Mouse (Mus musculus) myocyte (in vitro differentiated cells): Measurements from ENCODE around the gene Mta3. TPM values are rescaled to one million over a fixed set of nuclear protein-coding genes. Genes with fewer than 3 reads are reported as not detected.

Experiments
- H3K27me3 ChIP-seq: one replicate; pipeline ENCODE4 v1.6.1; 2011; ENCODE audit not compliant: control insufficient read depth, insufficient read depth, insufficient read length
- H3K36me3 ChIP-seq: one replicate; pipeline ENCODE4 v1.6.1; 2011; ENCODE audit not compliant: control insufficient read depth, insufficient read depth
- H3K4me2 ChIP-seq: one replicate; pipeline ENCODE4 v1.6.1; 2011; ENCODE audit warnings: low read depth, control low read depth
- H3K4me3 ChIP-seq: one replicate; pipeline ENCODE4 v1.5.1; 2011; ENCODE audit warnings: mild to moderate bottlenecking, control low read depth, moderate library complexity
- H3K79me2 ChIP-seq: one replicate; pipeline ENCODE4 v1.6.1; 2011; ENCODE audit not compliant: control insufficient read depth, insufficient read depth
- H3ac ChIP-seq: one replicate; pipeline ENCODE4 v1.6.1; 2011; ENCODE audit not compliant: control insufficient read depth, insufficient read length
- CEBPB ChIP-seq: IDR thresholded peaks from 2 replicates; pipeline ENCODE4 v1.6.1; 2011; ENCODE audit warnings: mild to moderate bottlenecking, moderate library complexity; ENCODE audit not compliant: poor library complexity, insufficient read depth, severe bottlenecking
- E2F4 ChIP-seq: IDR thresholded peaks from one replicate; pipeline ENCODE4 v1.6.1; 2011; ENCODE audit warnings: mild to moderate bottlenecking, control low read depth, moderate library complexity; ENCODE audit not compliant: insufficient read depth
- MAX ChIP-seq: IDR thresholded peaks from one replicate; pipeline ENCODE4 v1.6.1; 2011; ENCODE audit warnings: low read depth, mild to moderate bottlenecking, control low read depth
- MYOD1 ChIP-seq, 3 experiments: IDR thresholded peaks; one replicate each; pipeline ENCODE4 v1.6.1; 2011; ENCODE audit warnings: control low read depth in 2 of 3, low read depth in 2 of 3, mild to moderate bottlenecking in 2 of 3, moderate library complexity in 1 of 3; ENCODE audit not compliant: insufficient read length in 2 of 3, control insufficient read depth in 1 of 3
- MYOG ChIP-seq, 3 experiments: IDR thresholded peaks; one replicate each; pipeline ENCODE4 v1.6.1; 2011; ENCODE audit warnings: control low read depth in 2 of 3, low read depth in 2 of 3, mild to moderate bottlenecking in 2 of 3; ENCODE audit not compliant: insufficient read length in 2 of 3, control insufficient read depth in 1 of 3, insufficient read depth in 1 of 3
- POLR2A ChIP-seq: IDR thresholded peaks from one replicate; pipeline ENCODE4 v1.6.1; 2011; ENCODE audit warnings: low read depth, mild to moderate bottlenecking, control low read depth, moderate library complexity; ENCODE audit not compliant: insufficient read length
- POLR2AphosphoS2 ChIP-seq: IDR thresholded peaks from one replicate; pipeline ENCODE4 v1.6.1; 2011; ENCODE audit warnings: low read depth, control low read depth; ENCODE audit not compliant: insufficient read length
- REST ChIP-seq: IDR thresholded peaks from one replicate; pipeline ENCODE4 v1.6.1; 2011; ENCODE audit warnings: mild to moderate bottlenecking, control low read depth, moderate library complexity; ENCODE audit not compliant: insufficient read depth, insufficient read length
- SRF ChIP-seq: IDR thresholded peaks from one replicate; pipeline ENCODE4 v1.6.1; 2011; ENCODE audit warnings: low read depth; ENCODE audit not compliant: control insufficient read depth, insufficient read length
- TCF12 ChIP-seq: IDR thresholded peaks from one replicate; pipeline ENCODE4 v1.6.1; 2011; ENCODE audit warnings: mild to moderate bottlenecking, control low read depth; ENCODE audit not compliant: poor library complexity, insufficient read depth, severe bottlenecking
- TCF3 ChIP-seq: IDR thresholded peaks from one replicate; pipeline ENCODE4 v1.6.1; 2011; ENCODE audit warnings: low read depth, control low read depth; ENCODE audit not compliant: insufficient read length
- USF1 ChIP-seq: IDR thresholded peaks from one replicate; pipeline ENCODE4 v1.6.1; 2011; ENCODE audit warnings: low read depth, mild to moderate bottlenecking, control low read depth, moderate library complexity
- polyA plus RNA-seq: library from polyadenylated mRNA; unstranded; fragments of >200 nt; fragmentation: generic; extraction: Trizol; gene quantifications from one replicate; pipeline ENCODE4 v1.2.1, GENCODE M21; 2012; ENCODE audit warnings: missing spikeins

Gene Mta3
- polyA plus RNA-seq, 1 experiment, result 30.6 TPM

- no peak overlapping the region for H3K4me2 ChIP-seq
- H3K79me2 ChIP-seq, result no peaks in the 10 kb centered on the region
- TF ChIP-seq MAX, result no peak
- no peak overlapping the region for H3ac ChIP-seq
- H3K4me3 ChIP-seq, result no peak overlapping the region
- no peaks in the 10 kb centered on the region for H3K36me3 ChIP-seq
- H3K27me3 ChIP-seq, result no peaks in the 10 kb centered on the region
Measured at GRCm38 (mm10) chr17:83795121-83795520, 89.2 kb downstream of the Mta3 start.

GRCm38 (mm10) chr17:83799506-83800050, 93.6 kb downstream of the Mta3 start:
- no peak overlapping the region for H3K4me3 ChIP-seq
- H3K4me2 ChIP-seq, result no peak overlapping the region
- H3K79me2 ChIP-seq, result no peaks in the 10 kb centered on the region
- H3ac ChIP-seq, result no peak overlapping the region
- no peaks in the 10 kb centered on the region for H3K36me3 ChIP-seq
- H3K27me3 ChIP-seq, result no peaks in the 10 kb centered on the region
- TF ChIP-seq POLR2A (no peak), REST (no peak), USF1 (no peak), MYOG (IDR thresholded peaks at IDR 0.05; ENCODE audit: control insufficient read depth in 1 of 3, insufficient read depth in 1 of 3, insufficient read length in 2 of 3, low read depth in 2 of 3) (no peak), TCF3 (no peak), MYOD1 (IDR thresholded peaks at IDR 0.05; ENCODE audit: control insufficient read depth in 1 of 3, insufficient read length in 2 of 3, low read depth in 2 of 3) (no peak), POLR2AphosphoS2 (no peak), SRF (no peak), E2F4 (no peak), CEBPB (no peak), TCF12 (no peak)

- H3K36me3 ChIP-seq, result no peaks in the 10 kb centered on the region
- H3K4me3 ChIP-seq, result no peak overlapping the region
- no peak overlapping the region for H3K4me2 ChIP-seq
- TF ChIP-seq USF1, result no peak
- TF ChIP-seq MYOD1 (IDR thresholded peaks at IDR 0.05; ENCODE audit: control insufficient read depth in 1 of 3, insufficient read length in 2 of 3, low read depth in 2 of 3), result no peak
- no peak for TF ChIP-seq CEBPB
- TF ChIP-seq TCF12, result no peak
- no peak for TF ChIP-seq SRF
- no peak for TF ChIP-seq REST
- TF ChIP-seq TCF3, result no peak
- no peak for TF ChIP-seq MAX
- no peak for TF ChIP-seq E2F4
- no peak for TF ChIP-seq MYOG (IDR thresholded peaks at IDR 0.05; ENCODE audit: control insufficient read depth in 1 of 3, insufficient read depth in 1 of 3, insufficient read length in 2 of 3, low read depth in 2 of 3)
- no peak for TF ChIP-seq POLR2A
- TF ChIP-seq POLR2AphosphoS2, result no peak
- no peaks in the 10 kb centered on the region for H3K79me2 ChIP-seq
- no peak overlapping the region for H3ac ChIP-seq
- H3K27me3 ChIP-seq, result no peaks in the 10 kb centered on the region
Measured at GRCm38 (mm10) chr17:83803987-83804386, 98.0 kb downstream of the Mta3 start.

GRCm38 (mm10) chr17:83805078-83805477, 99.1 kb downstream of the Mta3 start:
- TF ChIP-seq TCF12, result no peak
- no peak for TF ChIP-seq REST
- TF ChIP-seq CEBPB, result no peak
- TF ChIP-seq TCF3, result no peak
- TF ChIP-seq USF1, result no peak
- no peak for TF ChIP-seq POLR2AphosphoS2
- TF ChIP-seq E2F4, result no peak
- no peak for TF ChIP-seq MYOD1 (IDR thresholded peaks at IDR 0.05; ENCODE audit: control insufficient read depth in 1 of 3, insufficient read length in 2 of 3, low read depth in 2 of 3)
- no peaks in the 10 kb centered on the region for H3K27me3 ChIP-seq
- no peak overlapping the region for H3K4me3 ChIP-seq
- H3K36me3 ChIP-seq, result no peaks in the 10 kb centered on the region
- H3ac ChIP-seq, result no peak overlapping the region
- H3K4me2 ChIP-seq, result no peak overlapping the region
- H3K79me2 ChIP-seq, result no peaks in the 10 kb centered on the region

- Histone ChIP-seq H3K36me3 (no peaks in the 10 kb centered on the region), H3K79me2 (no peaks in the 10 kb centered on the region)
Measured at GRCm38 (mm10) chr17:83807345-83807744, 101.4 kb downstream of the Mta3 start.

More at GRCm38 (mm10) chr17:83807345-83807744, 101.4 kb downstream of the Mta3 start:
- Histone ChIP-seq H3K27me3 (no peaks in the 10 kb centered on the region), H3K4me3 (no peak overlapping the region), H3K4me2 (no peak overlapping the region), H3ac (no peak overlapping the region)
- no peak for TF ChIP-seq MYOD1 (IDR thresholded peaks at IDR 0.05; ENCODE audit: control insufficient read depth in 1 of 3, insufficient read length in 2 of 3, low read depth in 2 of 3)
- TF ChIP-seq TCF12, result no peak
- TF ChIP-seq CEBPB, result no peak
- TF ChIP-seq USF1, result no peak
- no peak for TF ChIP-seq POLR2A
- no peak for TF ChIP-seq REST
- no peak for TF ChIP-seq MYOG (IDR thresholded peaks at IDR 0.05; ENCODE audit: control insufficient read depth in 1 of 3, insufficient read depth in 1 of 3, insufficient read length in 2 of 3, low read depth in 2 of 3)
- no peak for TF ChIP-seq E2F4
- TF ChIP-seq MAX, result no peak
- TF ChIP-seq TCF3, result no peak
- TF ChIP-seq POLR2AphosphoS2, result no peak
- no peak for TF ChIP-seq SRF
